Mouse (Mus musculus) myocyte (in vitro differentiated cells): ENCODE measurements around the gene Scn4a.

Experiments used
- POLR2A ChIP-seq: IDR thresholded peaks from one replicate; pipeline ENCODE4 v1.6.1; 2011; ENCODE audit warnings: low read depth, mild to moderate bottlenecking, control low read depth, moderate library complexity; ENCODE audit not compliant: insufficient read length
- REST ChIP-seq: IDR thresholded peaks from one replicate; pipeline ENCODE4 v1.6.1; 2011; ENCODE audit warnings: mild to moderate bottlenecking, control low read depth, moderate library complexity; ENCODE audit not compliant: insufficient read depth, insufficient read length

DNA sequence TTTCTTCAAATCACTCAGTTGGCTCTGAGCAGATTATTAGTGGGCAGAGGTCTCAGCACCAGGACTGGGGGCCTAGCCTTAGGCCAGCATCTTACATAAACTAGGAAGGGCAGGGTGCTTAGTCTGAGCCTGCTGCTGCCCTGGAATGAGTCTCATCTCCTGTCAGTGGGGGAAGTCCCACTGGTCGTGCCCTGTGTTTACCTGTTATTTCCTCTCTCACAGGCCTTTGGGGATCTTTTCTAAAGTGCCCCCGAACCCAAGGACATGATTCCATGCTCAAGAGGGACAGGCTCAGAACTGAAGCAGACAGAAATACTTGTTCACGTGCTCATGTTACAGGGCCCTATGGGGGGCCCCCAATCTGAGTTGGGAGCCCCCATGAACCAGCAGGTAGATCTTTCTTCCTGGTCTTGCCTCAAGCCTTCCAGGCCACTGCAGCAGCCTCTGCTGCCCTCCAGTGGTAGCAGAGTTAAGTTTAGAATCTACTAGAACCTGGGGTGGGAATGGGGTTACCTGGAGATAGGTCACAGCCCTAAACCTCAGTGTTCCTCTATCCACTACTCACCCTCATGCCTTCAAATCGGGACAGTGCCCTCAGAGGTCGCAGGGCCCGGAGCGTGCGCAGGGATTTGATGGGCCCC lies 27.4 kb downstream of the Scn4a start:
- no peak for TF ChIP-seq POLR2A
- TF ChIP-seq REST: no peak
